Mouse (Mus musculus): ENCODE measurements around the gene Zic5. TPM values are rescaled to one million over a fixed set of nuclear protein-coding genes. Genes with fewer than 3 reads are reported as not detected.

The Zic5 gene
- total RNA-seq, 4 experiments from 2014 or later = not detected

DNA sequence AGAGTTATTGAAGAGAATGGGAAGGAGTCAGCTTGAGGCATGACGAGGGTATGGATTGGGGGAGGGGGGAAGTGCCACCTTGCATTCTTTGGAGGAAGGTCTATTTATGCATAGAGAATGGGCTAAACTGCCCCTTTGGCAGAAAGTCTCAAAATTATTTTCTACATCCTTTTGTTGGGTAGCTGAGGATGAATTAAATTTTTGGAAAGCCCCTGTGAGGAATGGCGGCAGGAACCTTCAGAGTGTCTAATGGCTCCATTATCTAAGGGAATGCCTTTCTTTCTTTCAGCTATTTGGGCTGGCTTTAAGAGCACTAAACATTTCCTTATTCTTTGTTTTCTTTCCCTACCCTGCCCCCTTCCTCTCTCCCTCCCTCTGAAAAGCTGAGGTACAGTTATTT is 14.9 kb upstream of the Zic5 start:
- no peak for DNase-seq (ENCODE audit: low spot score in 2 of 2)

- DNase-seq (ENCODE audit: low spot score in 2 of 2) = no peak
These were observed 14.1 kb upstream of the Zic5 start for GRCm38 (mm10) chr14:122479461-122480109.

DNA sequence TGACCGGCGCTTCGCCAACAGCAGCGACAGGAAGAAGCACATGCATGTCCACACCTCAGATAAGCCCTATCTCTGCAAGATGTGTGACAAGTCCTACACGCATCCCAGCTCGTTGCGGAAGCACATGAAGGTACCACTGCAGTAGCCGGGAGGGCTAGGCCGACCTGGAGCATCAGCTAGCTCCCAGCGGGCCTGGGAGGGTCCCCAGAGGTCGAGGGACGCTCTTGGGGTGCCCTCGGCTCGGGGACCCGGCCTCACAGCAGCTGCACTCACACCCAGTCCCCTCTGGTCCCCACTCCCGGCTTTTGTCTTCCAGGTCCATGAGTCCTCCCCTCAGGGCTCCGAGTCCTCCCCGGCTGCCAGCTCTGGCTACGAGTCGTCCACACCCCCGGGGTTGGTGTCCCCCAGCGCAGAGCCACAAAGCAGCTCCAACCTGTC is 13.1 kb upstream of the Zic5 start:
- no peak for DNase-seq (ENCODE audit: low spot score in 2 of 2)

DNA sequence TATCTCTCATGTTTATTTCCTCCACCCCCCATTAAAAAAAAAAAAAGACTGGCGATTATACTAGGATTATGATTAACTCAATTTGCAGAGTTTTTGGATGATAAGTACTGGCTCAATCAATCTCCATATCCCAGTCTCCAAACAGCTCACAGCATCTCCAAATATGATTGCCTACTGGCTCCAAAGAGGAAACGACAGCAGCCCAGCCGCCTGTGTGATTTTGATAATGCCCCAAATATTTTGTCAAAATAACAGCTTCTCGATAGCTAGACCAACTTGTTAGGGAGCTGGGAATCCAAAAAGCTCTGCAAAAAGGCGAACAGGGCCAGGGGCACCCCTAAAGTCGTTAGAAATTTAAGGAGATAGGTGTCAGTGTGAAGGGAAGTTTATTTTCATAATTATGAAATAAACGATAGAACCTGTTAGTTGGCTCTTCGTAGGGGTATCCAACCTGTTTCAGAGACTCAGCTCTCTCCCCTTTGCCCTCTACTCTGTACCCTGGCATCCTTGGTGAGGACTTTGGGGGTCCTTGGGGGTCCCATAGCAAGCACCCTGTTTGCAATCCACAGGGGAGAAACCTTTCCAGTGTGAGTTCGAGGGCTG is 12.6 kb upstream of the Zic5 start:
- no peak for DNase-seq (ENCODE audit: low spot score in 2 of 2)

GRCm38 (mm10) chr14:122477261-122477671 is 11.8 kb upstream of the Zic5 start:
- no peak for DNase-seq (ENCODE audit: low spot score in 2 of 2)

DNA sequence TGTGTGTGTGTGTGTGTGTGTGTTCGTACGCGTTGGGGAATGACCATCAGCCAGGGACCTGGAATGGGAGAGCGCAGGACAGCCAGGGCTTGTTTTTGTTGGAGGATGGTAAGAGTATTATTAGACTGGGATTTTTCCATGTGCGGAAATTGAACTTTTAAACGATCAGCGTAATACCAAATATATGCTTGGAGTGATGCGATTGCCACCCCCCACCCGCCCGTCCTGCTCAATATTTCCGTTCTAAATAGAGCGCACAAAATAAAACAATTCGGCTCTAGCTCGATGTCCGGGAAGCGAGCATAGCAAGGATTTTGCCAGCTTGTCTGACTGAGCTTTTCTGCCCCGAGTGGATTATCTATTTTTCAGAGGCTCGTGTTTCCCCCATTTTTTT is 11.3 kb upstream of the Zic5 start:
- no peak for DNase-seq (ENCODE audit: low spot score in 2 of 2)

GRCm38 (mm10) chr14:122476041-122476821 is 10.8 kb upstream of the Zic5 start:
- no peak for DNase-seq (ENCODE audit: low spot score in 2 of 2)

DNA sequence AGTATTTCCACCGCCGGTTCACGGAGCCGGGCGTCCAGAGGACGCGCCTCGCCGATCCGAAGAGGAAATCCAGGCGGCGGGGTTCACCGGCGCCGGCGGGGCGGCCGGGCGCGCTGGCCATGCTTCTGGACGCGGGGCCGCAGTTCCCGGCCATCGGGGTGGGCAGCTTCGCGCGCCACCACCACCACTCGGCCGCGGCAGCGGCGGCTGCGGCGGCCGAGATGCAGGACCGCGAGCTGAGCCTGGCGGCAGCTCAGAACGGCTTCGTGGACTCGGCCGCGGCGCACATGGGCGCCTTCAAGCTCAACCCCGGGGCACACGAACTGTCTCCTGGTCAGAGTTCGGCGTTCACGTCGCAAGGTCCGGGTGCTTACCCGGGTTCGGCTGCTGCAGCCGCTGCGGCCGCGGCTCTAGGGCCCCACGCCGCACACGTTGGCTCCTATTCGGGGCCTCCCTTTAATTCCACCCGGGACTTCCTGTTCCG is 10.1 kb upstream of the Zic5 start:
- DNase-seq (ENCODE audit: low spot score in 2 of 2) = no peak

- DNase-seq (ENCODE audit: low spot score in 2 of 2) = no peak
These were observed 9.5 kb upstream of the Zic5 start, which contains the start of gene Zic2 for GRCm38 (mm10) chr14:122474891-122475556. Gene Zic2, plus strand, starts transcription at chr14:122475435.

- DNase-seq (ENCODE audit: low spot score in 2 of 2) = no peak
These were observed 8.8 kb upstream of the Zic5 start for GRCm38 (mm10) chr14:122474041-122474890.

GRCm38 (mm10) chr14:122473211-122473751 is 7.8 kb upstream of the Zic5 start:
- no peak for DNase-seq (ENCODE audit: low spot score in 2 of 2)

GRCm38 (mm10) chr14:122472647-122473046 is 7.2 kb upstream of the Zic5 start:
- no peak for DNase-seq (ENCODE audit: low spot score in 2 of 2)

GRCm38 (mm10) chr14:122472161-122472560 is 6.7 kb upstream of the Zic5 start:
- DNase-seq (ENCODE audit: low spot score in 2 of 2) = no peak

- DNase-seq (ENCODE audit: low spot score in 2 of 2) = no peak
These were observed 6.1 kb upstream of the Zic5 start for GRCm38 (mm10) chr14:122471449-122472085.

- no peak for DNase-seq (ENCODE audit: low spot score in 2 of 2)
These were observed 3.7 kb upstream of the Zic5 start for GRCm38 (mm10) chr14:122468971-122469755.

GRCm38 (mm10) chr14:122467926-122468841 is 2.7 kb upstream of the Zic5 start:
- no peak for DNase-seq (ENCODE audit: low spot score in 2 of 2)

DNA sequence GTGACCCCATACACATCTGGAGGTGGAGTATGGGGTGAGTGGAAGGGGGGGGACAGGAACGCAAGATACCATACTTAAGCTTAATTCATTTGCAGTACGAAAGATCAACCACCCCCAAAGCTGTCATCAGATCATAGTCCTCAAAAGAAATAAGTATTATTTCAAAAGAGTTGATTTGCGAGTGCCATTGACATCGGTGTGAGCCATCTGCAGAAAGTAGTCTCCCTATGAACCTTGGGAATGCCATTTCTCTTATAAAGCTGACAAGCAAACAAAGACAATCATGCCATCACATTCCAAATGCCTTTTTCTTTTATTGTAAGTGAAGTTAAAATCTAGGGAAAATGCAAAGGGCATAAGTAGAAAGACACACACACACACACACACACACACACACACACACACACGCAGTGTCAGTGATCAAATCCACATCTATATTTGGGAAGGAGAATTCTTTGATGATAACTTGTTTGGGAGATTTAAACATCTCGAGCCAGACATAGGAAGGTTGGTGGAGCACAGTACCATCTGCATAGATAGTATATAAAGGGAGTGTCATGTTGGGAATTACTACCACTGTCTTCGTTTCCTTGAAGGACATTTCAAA is 1.4 kb upstream of the Zic5 start:
- no peak for DNase-seq (ENCODE audit: low spot score in 2 of 2)
